Mouse (Mus musculus): Measurements from ENCODE around the gene Stag2. TPM values are rescaled to one million over a fixed set of nuclear protein-coding genes. Genes with fewer than 3 reads are reported as not detected.

Gene Stag2
- polyA plus RNA-seq, 1 experiment, result 5.6 TPM

DNA sequence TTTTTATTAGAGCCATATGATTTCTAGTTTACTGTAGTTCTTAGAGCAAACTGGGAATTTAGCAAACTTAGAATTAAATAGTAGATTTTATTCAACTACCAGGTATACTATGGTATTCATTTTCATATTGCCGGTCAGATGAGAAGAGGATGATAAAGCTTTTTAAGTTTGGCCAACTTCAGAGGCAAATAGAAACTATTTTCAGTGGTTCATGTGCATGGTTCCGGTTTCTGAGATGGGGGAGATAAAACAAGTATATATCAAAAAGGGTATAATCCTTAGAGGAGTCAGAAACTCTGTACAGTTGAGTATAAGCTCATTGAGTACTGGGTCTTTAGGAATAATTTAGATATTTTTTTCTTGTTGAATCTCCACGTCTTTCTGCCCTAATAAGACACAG is 45.5 kb downstream of the Stag2 start:
- no peak for DNase-seq (ENCODE audit: low read depth, low spot score)
- 82% methylated on average over 3 of the region's 3 CpGs for WGBS

DNA sequence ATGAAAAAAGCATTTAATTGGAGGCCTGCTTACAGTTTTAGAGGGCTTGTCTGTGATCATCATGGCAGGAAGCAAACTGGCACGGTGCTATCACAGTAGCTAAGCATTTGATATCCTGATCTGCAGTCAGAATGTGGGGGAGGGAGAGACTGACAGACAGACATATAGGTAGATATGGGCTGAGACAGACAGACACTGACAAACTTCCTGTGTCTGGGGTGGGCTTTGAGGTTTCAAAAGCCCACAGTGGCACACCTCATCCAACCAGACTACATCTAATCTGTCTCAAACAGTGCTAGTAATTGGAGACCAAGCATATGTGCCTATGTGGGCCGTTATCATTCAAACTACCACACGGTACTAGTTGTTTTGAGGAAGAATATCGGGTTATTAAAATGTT is 53.4 kb downstream of the Stag2 start:
- no peak for DNase-seq (ENCODE audit: low read depth, low spot score)
- 89% methylated on average over 4 of the region's 4 CpGs for WGBS

DNA sequence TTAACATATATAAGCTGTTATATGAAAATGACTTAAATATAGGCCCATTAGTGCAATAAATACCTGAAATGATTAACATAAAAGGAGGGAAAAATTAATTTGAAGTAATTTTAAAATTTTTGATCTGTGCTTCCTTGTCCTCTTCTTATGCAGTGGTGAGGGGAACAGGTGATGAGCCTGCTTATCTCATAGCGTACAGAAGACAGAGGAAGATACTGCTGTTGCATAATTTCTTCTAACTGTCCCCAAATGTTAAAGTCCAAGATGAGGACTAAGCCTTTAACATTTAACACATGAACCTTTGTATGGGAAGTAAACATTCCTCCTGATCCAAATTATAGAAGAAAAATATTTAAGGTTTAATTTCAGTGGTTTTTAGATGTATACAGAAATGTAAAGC is 66.6 kb downstream of the Stag2 start:
- WGBS, result 86% methylated on average over 1 of the region's 1 CpGs
- no peak for DNase-seq (ENCODE audit: low read depth, low spot score)

DNA sequence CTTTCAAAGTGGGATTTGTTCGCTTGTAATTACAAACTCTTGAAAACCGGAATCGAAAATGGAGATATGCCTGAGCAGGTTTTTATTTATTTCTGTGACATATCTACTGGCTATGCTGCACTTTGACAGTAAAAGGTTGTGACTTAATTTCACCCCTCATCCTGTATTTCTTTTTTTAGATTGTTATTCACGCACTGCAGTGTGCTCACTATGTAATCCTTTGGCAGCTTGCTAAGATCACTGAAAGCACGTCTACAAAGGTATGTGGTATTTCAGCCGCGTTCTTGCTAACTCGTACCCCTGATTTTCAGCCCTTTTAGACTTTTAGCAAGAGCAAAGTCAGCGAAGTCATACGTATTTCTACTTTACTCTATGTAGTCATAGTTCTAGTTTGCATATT is 101.2 kb downstream of the Stag2 start:
- no peak for DNase-seq (ENCODE audit: low read depth, low spot score)
- 89% methylated on average over 10 of the region's 10 CpGs for whole genome bisulfite sequencing

DNA sequence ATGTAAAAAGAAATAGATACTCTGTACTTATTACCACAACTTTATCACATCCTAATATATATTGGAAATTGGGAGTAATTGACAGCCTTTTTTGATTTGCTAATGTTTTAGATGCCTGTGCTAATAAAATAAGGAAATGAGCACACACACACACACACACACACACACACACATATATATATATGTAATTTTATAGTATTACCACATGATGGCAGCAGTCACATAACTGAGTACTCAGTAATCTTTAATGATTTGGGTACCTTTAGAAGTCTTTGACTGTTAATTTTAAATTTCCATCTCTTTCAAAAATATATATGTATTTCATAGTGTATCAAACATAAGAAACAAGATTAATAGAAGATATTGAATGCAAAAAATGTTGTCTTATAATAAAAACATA is 123.6 kb downstream of the Stag2 start:
- DNase-seq (ENCODE audit: low read depth, low spot score), result no peak

DNA sequence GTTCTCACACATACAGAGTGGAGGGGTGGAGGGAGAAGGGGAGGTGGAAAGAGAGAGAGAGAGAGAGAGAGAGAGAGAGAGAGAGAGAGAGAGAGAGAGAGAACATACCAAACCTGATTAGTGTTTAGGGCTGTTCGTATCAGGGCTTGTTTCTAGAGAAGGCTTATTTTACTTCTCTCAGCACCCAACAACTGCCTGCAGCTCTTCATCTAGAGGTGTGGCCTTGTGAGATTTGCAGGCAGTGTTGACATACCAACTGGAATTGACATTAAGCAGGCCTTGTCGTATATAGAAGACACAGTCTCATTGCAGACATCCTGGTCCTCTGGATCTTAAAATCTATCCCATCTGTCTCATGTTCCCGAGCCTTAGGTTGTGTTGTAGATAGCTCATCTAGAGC is 141.1 kb downstream of the Stag2 start:
- no peak for DNase-seq (ENCODE audit: low read depth, low spot score)
- 52% methylated on average over 3 of the region's 3 CpGs for WGBS

DNA sequence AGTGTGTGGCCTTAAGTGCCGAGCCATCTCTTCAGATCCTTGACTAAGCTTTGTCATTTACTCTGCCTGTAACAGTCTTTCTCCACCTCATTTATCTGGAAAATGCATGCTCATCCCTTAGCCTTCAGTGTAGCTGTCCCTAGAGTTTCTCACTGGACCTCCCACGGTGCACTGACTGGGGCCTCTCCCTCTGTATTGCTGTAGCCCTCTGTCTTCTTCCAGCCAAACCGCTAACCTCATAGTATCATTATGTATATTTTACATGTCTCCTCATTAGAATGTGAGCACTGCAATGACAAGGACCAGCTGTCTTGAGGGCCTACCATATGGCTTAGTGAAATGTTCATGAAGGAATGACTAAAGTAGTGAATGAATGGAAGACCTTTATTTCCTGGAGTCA is 166.1 kb downstream of the Stag2 start:
- DNase-seq (ENCODE audit: low read depth, low spot score), result no peak
- 72% methylated on average over 3 of the region's 3 CpGs for WGBS

DNA sequence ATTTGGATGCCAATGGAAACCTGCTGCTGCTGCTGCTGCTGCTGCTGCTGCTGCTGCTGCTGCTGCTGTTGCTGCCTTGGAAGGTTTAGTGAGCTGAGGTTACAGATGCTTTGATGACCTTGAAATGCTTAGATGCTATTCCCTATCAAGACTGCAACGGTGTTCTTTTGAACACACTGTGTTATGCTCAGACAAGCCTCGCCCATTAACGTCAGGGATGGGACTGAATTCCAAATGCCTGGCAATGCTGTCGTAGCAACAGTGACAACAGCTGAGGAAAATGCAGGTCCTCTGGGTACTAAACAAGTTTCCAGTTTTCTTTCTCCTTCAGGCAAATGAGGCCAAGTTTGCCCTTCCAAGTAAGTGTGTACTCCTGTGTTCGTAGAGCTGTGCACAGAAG is 171.3 kb downstream of the Stag2 start:
- no peak for DNase-seq (ENCODE audit: low read depth, low spot score)
- WGBS, result 55% methylated on average over 5 of the region's 5 CpGs

DNA sequence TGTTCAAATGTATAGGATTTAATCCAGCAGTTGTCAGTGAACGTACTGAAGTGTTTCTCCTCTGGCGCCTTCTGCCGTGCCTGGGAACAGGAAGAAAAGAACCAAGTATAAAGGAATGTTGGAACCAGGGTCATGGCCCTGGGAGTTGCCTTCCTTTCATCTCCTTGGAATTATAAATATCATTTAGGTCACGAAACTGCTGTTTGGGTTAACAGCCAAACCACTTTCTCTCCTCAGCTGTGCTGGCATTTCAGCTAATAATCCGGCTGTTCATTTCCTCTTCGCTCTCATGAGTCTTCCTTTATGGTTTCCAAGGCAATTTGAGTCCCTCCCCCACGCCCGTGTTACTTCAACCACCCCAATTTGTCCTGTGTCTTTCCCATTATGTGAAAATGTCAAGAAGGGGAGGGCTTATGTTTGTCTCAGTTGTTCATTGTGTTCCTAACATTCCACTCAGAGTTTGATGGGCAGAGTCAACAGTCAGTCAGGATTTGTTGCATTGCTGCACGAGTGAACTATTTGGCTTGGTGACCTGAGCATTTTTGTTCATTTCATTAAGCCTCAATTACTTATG is 172.2 kb downstream of the Stag2 start:
- no peak for DNase-seq (ENCODE audit: low read depth, low spot score)
- WGBS, result 36% methylated on average over 9 of the region's 9 CpGs

DNA sequence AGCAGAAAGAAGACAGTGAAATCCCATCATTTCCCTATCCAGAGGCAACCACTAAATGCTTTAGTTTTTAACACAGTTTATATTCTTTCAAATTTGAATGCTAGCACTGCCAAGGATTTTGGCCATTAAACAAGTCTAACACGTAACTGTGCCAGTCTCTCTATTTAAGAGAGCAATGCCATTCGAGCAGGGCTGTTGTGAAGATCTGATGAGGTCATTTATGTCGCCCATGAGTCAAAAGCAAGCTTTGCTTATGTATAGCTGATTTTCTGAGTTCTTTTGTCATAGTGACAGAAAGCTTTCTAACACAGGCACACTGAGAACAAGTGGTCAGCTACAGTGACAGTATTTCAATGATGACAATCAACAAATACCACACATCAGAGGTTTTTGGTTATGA is 175.7 kb downstream of the Stag2 start:
- no peak for DNase-seq (ENCODE audit: low read depth, low spot score)
- WGBS, result 65% methylated on average over 3 of the region's 3 CpGs

Other genes with a start within 250 kb of the Stag2 start
- gene Thoc2, start 228.6 kb upstream of the Stag2 start, polyA plus RNA-seq (2012; rRNA removed), result 3.8 and 6.4 TPM in 2 replicates
- gene Xiap, start 89.6 kb upstream of the Stag2 start, polyA plus RNA-seq (2012; rRNA removed), result 10.4 and 15.0 TPM in 2 replicates